Mouse (Mus musculus) right cerebral cortex, postnatal 4 days (tissue): Measurements from ENCODE around the gene Vmn1r125.
"Not testable (repeated sequence)": the region's sequence is repeated elsewhere in the genome, so short reads cannot be mapped to it uniquely, and the experiment has no call there.

ENCODE experiments used
- DNase-seq: peaks from one replicate; pipeline ENCODE4 v3.0.0-alpha.2; 2022

Gene Vmn1r125

GRCm38 (mm10) chr7:21271879-21272278 is at the start of gene Vmn1r125:
TSS of gene Vmn1r125 (plus strand) at chr7:21272179.
- DNase-seq: not testable (repeated sequence)

GRCm38 (mm10) chr7:21260517-21260916 is 11.5 kb upstream of the Vmn1r125 start, which contains the start of gene Vmn1r124:
TSS of gene Vmn1r124 (minus strand) at chr7:21260617.
- not testable (repeated sequence) for DNase-seq

- not testable (repeated sequence) for DNase-seq
Measured at GRCm38 (mm10) chr7:21301367-21301766, 29.4 kb downstream of the Vmn1r125 start, which contains the start of gene Vmn1r126. TSS of gene Vmn1r126 (minus strand) at chr7:21301467.

- not testable (repeated sequence) for DNase-seq
Measured at GRCm38 (mm10) chr7:21319761-21320160, 47.8 kb downstream of the Vmn1r125 start, which contains the start of gene Vmn1r127. TSS of gene Vmn1r127 (minus strand) at chr7:21319861.
